Mouse (Mus musculus): ENCODE data around the gene Olfr690. TPM values are rescaled to one million over a fixed set of nuclear protein-coding genes. Genes with fewer than 3 reads are reported as not detected.

The Olfr690 gene
- total and polyA plus RNA-seq, 3 experiments, result not detected

DNA sequence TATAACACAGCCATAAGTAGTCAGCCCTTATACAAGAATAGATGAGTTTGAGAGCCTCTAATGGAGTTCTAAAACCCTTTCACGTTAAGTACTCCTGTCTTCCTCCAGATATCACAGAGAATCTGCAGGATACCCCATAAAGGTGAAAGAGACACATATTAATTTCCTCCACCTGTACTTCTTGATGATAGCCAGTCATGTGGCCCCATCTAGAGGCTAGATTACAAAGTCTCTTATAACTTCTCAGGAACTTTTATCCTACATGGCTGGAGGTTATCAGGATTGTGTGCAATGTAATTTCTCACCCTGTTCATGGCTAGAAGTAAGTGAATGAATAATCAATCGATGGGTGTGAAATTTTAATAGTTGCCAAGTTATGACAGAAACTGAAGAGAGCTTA lies 8.6 kb downstream of the Olfr690 start:
- TF ChIP-seq TBP (IDR thresholded peaks at IDR 0.05; ENCODE audit: low read depth, low read length) (no peak), EP300 (IDR thresholded peaks at IDR 0.05; ENCODE audit: low read depth in 1 of 2, low read length in 2 of 2) (no peak), MYC (IDR thresholded peaks at IDR 0.05; ENCODE audit: low read depth, low read length) (no peak), ETS1 (IDR thresholded peaks at IDR 0.05; ENCODE audit: low read depth, low read length) (no peak), ELF1 (IDR thresholded peaks at IDR 0.05; ENCODE audit: low read depth, low read length) (no peak), USF2 (IDR thresholded peaks at IDR 0.05; ENCODE audit: borderline replicate concordance in 1 of 2, insufficient read depth in 1 of 2, low read depth in 1 of 2, low read length in 2 of 2) (no peak), GABPA (IDR thresholded peaks at IDR 0.05; ENCODE audit: low read depth, low read length) (no peak), USF1 (IDR thresholded peaks at IDR 0.05; ENCODE audit: low read depth, low read length) (no peak), BHLHE40 (IDR thresholded peaks at IDR 0.05; ENCODE audit: borderline replicate concordance, low read depth, low read length) (no peak), HCFC1 (IDR thresholded peaks at IDR 0.05; ENCODE audit: low read depth, low read length) (no peak), ZMIZ1 (IDR thresholded peaks at IDR 0.05; ENCODE audit: low read depth, low read length) (no peak), GATA1 (IDR thresholded peaks at IDR 0.05; ENCODE audit: low read depth, low read length) (no peak), ZC3H11A (IDR thresholded peaks at IDR 0.05; ENCODE audit: low read depth, low read length) (no peak), MEF2A (IDR thresholded peaks at IDR 0.05; ENCODE audit: extremely low read depth, insufficient replicate concordance, low read depth, low read length, poor library complexity, severe bottlenecking) (no peak), NELFE (IDR thresholded peaks at IDR 0.05; ENCODE audit: low read depth, low read length) (no peak), CTCF (IDR thresholded peaks at IDR 0.05 in 2 of 3, conservative IDR thresholded peaks at IDR 0.05 in 1 of 3; ENCODE audit: control insufficient read depth in 1 of 3, insufficient read depth in 1 of 3, low read depth in 2 of 3, low read length in 3 of 3, poor library complexity in 1 of 3, severe bottlenecking in 1 of 3) (no peak), CHD2 (IDR thresholded peaks at IDR 0.05; ENCODE audit: low read length) (no peak)
- Histone ChIP-seq H3K27ac (ENCODE audit: control insufficient read depth, low read depth, low read length) (no peak overlapping the region), H3K79me2 (ENCODE audit: control insufficient read depth, insufficient read depth, low read length, poor library complexity) (no peaks in the 10 kb centered on the region), H3K4me3 (ENCODE audit: control insufficient read depth in 1 of 2, insufficient read depth in 1 of 2, low read depth in 2 of 2, low read length in 2 of 2) (no peak overlapping the region), H3K4me1 (ENCODE audit: control insufficient read depth in 1 of 2, insufficient read depth in 2 of 2, low read length in 2 of 2) (no peaks in the 10 kb centered on the region), H3K36me3 (ENCODE audit: control insufficient read depth in 1 of 2, insufficient read depth in 2 of 2, low read length in 2 of 2) (no peaks in the 10 kb centered on the region), H3K9me3 (replicated peaks; ENCODE audit: insufficient read depth, low read length) (no peaks in the 10 kb centered on the region), H3K9ac (ENCODE audit: control insufficient read depth, low read depth, low read length, poor library complexity, severe bottlenecking) (no peak overlapping the region), H3K27me3 (ENCODE audit: control insufficient read depth in 1 of 2, insufficient read depth in 2 of 2, low read length in 2 of 2) (no peaks in the 10 kb centered on the region)
- DNase-seq (ENCODE audit: low read depth, low spot score), result no peak

DNA sequence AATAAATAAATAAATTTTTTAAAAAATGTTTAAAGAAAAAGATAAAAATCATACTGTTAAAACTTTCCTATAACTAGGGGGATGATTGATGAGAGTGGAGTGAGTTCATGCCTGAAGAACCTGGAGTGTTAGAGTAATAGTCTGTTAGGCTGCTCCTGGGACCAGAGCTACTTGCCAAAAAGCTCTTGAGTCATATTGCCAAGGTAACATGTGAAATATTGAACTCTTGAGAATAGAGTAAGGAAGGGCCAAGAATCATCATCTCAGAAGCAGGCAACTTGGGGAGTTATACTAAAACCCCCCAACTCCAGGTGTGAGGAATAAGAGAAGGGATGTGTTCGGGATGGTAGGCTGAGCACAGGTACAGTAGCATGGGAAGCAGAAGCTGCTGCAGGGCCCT lies 23.0 kb downstream of the Olfr690 start, which contains the start of gene Olfr689:
Gene Olfr689 (plus strand): TSS at position 301 of the 400 bp plus-strand sequence.
- Histone ChIP-seq H3K27ac (ENCODE audit: control insufficient read depth, low read depth, low read length) (no peak within 1 kb of the TSS), H3K4me1 (ENCODE audit: control insufficient read depth in 1 of 2, insufficient read depth in 2 of 2, low read length in 2 of 2) (no peaks in the 10 kb centered on the region), H3K4me3 (ENCODE audit: control insufficient read depth in 1 of 2, insufficient read depth in 1 of 2, low read depth in 2 of 2, low read length in 2 of 2) (no peak within 1 kb of the TSS), H3K36me3 (ENCODE audit: control insufficient read depth in 1 of 2, insufficient read depth in 2 of 2, low read length in 2 of 2) (no peaks in the 10 kb centered on the region), H3K9me3 (replicated peaks; ENCODE audit: insufficient read depth, low read length) (no peaks in the 10 kb centered on the region), H3K27me3 (ENCODE audit: control insufficient read depth in 1 of 2, insufficient read depth in 2 of 2, low read length in 2 of 2) (no peaks in the 10 kb centered on the region), H3K9ac (ENCODE audit: control insufficient read depth, low read depth, low read length, poor library complexity, severe bottlenecking) (no peak within 1 kb of the TSS), H3K79me2 (ENCODE audit: control insufficient read depth, insufficient read depth, low read length, poor library complexity) (no peaks in the 10 kb centered on the region)
- no peak for TF ChIP-seq UBTF (IDR thresholded peaks at IDR 0.05; ENCODE audit: borderline replicate concordance, insufficient read depth, low read depth, low read length)
- no peak for TF ChIP-seq MAZ (IDR thresholded peaks at IDR 0.05; ENCODE audit: low read depth, low read length)
- no peak for TF ChIP-seq MAFK (IDR thresholded peaks at IDR 0.05; ENCODE audit: borderline replicate concordance, low read depth, low read length)
- TF ChIP-seq RCOR1 (IDR thresholded peaks at IDR 0.05; ENCODE audit: low read depth, low read length), result no peak
- TF ChIP-seq USF2 (IDR thresholded peaks at IDR 0.05; ENCODE audit: borderline replicate concordance in 1 of 2, insufficient read depth in 1 of 2, low read depth in 1 of 2, low read length in 2 of 2), result no peak
- no peak for TF ChIP-seq MYC (IDR thresholded peaks at IDR 0.05; ENCODE audit: low read depth, low read length)
- TF ChIP-seq E2F4 (IDR thresholded peaks at IDR 0.05; ENCODE audit: borderline replicate concordance, low read depth, low read length), result no peak
- no peak for DNase-seq (ENCODE audit: low read depth, low spot score)
